Mouse (Mus musculus): ENCODE results near the gene Pik3r5.

The Pik3r5 gene

GRCm38 (mm10) chr11:68431699-68432360, at the start of gene Pik3r5:
Gene Pik3r5, plus strand, starts transcription at chr11:68432121.
- no peak for DNase-seq (ENCODE audit: low read depth, low spot score)

DNA sequence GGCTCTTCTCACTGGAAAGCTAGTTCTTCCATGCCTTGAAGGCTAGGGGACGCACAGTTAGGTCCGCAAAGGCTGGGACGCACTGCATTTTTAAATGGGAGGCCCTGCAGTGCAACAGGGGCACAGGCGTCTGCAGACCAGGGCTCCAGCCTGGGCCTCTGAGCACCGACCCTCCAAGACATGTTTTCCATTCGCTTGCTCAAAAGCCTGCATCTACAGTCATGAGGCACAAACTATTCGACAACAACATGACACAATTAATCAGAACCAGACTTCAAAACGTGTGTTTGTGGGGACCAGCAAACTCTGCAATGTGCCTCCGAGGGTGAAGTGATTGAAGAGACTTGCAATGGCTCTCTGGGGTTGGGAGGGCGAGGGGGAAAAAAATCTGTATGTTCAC, 48.4 kb upstream of the Pik3r5 start:
- no peak for DNase-seq (ENCODE audit: low read depth, low spot score)

DNA sequence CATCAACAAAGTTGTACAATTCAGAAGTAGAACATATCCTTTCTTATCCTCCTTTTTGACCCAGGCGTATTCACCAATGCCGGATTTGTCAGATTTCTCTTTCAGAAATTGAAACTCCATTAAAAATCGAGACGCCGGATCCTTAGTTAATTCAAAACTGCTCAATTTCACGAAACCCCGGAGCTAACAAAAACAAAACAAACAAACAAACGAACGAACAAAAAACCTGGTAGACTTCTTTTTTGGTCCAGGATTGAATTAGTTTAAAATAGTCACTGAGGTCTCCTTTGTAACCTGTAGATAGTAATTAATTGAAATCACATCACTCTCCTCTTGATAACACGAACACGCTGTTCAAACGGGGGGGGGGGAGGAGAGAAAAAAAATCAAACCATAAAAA, 47.8 kb upstream of the Pik3r5 start:
- no peak for DNase-seq (ENCODE audit: low read depth, low spot score)

GRCm38 (mm10) chr11:68384592-68385020, 47.3 kb upstream of the Pik3r5 start:
- no peak for DNase-seq (ENCODE audit: low read depth, low spot score)

DNA sequence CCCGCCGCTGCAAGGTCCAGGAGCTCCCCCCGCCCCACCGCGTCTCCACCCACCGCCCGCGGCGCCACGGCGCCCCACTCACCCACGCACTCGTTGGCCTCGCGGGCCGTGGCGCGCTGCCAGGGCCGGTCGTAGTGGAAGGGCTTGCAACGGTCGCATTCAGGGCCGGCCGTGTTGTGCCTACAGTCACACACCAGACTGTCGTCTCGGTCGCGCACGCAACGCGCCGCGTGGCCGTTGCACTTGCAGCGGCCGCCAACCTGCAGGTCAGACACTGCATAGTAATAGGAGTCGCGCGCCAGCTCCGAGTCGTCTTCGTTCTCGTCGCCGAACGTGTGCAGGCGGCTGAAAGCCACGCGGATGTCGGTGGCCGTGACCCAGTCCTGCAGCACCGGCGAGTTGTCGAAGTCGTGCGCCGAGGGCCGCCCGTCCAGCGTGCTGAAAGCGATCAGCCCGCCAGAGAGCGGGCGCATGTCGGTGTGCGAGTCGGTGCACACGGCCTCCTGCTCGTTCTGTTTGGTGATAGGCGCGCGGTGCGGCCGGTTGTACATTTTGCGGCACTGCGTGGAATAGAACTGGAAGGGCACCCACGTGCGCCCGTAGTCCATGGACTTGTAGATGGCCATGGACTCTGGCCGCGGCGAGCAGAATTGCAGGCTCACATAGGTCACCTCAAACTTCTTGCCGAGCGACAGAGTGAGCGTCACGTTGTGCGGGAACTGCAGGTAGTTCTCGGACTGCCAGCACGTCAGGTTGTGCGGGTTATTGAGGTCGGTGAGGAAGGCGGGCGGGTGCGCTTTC, 46.7 kb upstream of the Pik3r5 start:
- DNase-seq (ENCODE audit: low read depth, low spot score), result no peak

GRCm38 (mm10) chr11:68385921-68386588, 45.9 kb upstream of the Pik3r5 start:
- DNase-seq (ENCODE audit: low read depth, low spot score), result no peak

DNA sequence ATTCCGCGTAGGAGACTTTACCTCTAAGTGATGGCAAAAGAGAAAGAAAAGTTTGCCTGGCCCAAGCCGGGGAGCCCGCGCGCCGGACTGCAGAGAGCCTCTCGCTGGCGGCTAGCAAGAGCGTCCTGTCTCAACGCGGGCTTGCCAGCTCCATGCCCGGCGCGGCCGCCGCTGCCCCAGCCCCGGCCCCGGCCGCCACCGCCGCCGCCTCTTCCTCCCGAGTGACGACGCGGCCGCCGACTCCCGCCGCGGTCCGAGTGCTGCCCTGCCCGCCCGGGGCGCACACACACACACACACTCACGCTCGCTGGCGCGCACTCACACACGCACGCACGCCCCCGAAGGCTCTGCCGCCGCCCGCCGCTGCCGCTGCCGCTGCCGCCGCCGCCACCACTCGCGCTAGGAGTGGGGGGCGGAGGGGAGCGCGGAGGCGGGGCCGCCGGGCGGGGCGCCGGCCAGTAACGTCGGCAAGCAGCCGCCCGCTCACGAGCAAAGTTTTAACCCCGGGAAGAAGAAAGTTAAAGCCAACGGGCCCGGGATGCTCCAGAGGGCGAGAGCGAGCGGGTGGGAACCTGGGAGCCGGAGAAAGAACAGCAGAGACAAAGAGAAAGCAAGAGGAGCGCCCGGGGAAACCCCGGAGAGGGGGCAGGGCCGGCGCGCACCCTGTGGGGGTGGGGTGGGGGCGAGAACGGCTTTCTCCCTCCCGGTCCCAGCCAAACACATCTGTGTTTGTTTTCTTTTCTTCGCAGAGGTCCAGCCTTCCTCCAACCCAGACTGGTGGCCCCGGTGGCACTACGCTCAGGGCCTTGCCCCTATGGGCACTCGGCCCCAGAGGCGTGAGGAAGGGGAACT, 45.1 kb upstream of the Pik3r5 start:
- DNase-seq (ENCODE audit: low read depth, low spot score), result no peak

DNA sequence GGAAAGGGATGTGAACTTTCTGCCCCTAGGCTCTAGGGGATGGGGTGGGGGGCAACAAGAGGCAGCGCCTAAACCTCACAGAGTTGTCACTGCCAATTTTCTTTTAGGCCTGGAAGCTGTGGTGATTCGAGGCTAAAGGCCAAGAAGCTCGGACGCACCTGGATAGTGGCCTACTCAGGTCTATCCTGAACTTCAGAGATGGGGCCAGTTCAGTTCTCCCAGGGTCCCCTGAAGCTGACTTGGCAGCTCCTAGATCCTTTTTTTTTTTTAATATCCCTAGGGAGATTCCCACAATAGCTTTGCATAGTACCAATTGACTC, 44.5 kb upstream of the Pik3r5 start:
- DNase-seq (ENCODE audit: low read depth, low spot score), result no peak

DNA sequence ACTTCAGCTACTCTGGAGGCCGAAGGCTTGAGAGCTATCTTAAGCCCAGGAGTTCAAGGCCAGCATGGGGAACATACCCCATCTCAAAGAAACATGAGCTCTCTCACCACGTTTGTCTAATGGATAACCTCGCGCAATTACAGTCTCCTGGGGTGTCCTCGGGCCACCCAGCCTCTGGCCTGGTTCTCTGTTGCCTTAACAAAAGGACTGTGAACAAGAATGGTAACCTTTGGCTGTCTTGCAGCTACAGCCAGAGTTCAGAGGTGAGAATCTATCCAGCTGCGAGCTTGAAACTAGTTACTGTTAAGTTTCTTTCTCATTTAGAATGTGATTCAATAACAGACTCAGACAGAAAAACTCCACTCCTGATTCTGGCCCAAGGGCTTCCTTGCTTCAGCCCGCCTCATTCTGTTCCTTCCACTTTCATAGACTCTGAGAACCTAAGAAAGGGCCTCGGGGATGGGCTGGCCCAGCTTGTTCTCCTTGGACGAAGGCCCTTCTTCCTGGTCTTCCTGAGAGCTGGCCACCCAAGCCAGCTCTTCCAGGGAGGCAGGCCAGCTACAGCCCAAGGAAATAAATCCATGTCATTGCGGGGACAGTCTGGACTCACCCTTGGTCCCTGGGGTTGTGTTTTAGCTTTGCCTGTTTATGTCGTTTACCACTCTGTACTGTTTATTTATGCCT, 43.8 kb upstream of the Pik3r5 start:
- DNase-seq (ENCODE audit: low read depth, low spot score), result no peak

GRCm38 (mm10) chr11:68388655-68389015, 43.3 kb upstream of the Pik3r5 start:
- DNase-seq (ENCODE audit: low read depth, low spot score), result no peak

- no peak for DNase-seq (ENCODE audit: low read depth, low spot score)
Measured at GRCm38 (mm10) chr11:68389621-68390020, 42.3 kb upstream of the Pik3r5 start.

- no peak for DNase-seq (ENCODE audit: low read depth, low spot score)
Measured at GRCm38 (mm10) chr11:68390381-68391287, 41.3 kb upstream of the Pik3r5 start.

DNA sequence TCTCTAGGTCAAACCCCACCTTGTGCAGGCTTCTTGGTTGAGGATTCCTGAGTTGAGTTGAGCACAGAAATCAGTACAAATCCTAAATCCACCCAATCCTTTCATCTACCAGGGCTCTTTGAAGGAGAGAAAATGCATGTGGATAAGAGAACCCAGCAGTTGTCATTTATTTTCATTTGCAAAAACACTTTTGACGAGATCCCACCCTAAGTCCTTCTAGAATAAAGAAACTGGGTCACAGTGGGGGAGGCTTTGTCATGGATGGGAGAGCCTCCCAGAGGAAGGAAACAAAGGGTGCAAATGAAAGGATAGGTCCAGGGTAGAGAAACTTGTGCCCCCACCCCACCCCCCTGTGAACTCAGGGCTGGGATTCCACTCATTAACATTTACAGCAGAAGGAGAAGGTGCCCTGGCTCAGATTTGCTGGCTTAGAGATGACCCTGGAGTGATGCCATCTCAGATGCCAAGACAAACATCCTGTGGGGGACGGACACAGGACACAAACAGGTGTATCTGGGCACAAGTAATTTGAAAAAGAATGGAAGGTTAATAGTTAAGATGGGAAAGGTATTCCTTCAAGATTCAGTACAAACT, 37.9 kb upstream of the Pik3r5 start:
- DNase-seq (ENCODE audit: low read depth, low spot score), result no peak

DNA sequence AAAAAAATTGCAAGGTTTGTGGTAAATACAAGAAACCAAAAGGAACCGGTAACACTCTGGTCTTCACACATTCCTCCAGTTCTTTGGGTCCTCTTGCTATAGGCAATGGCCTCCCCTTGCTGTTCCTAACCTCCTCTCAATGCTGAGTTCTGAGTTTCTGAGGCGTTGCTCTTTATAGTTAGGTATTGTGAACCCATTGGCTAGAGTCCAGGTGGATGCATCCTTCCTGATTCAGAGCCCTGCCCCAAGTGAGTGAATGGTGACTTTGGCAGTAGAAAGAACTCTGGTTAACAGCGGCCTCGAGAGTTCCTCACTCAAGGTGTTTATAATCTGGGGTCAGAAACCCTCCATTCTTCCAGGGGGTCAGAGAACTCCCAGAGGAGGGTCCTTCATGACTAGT, 37.2 kb upstream of the Pik3r5 start:
- no peak for DNase-seq (ENCODE audit: low read depth, low spot score)

DNA sequence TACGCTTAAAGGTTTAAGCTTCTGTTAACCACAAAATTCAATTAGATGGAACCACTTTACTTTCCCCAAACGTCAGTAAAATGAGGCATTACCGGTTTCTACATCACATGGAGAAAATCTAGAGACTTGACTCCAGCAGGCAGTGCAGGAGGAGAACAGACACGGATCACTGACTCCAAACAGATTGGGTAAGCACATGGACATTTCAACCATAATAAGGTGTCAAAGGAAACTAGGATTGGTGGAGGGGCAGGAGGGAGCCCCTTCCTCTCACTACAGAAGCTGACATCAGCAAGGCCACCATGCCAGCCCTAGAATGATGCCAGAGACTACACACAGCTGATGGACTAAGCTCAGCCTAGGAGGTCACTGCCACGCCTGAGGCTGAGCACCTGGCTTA, 36.4 kb upstream of the Pik3r5 start:
- DNase-seq (ENCODE audit: low read depth, low spot score), result no peak

GRCm38 (mm10) chr11:68398891-68399547, 32.9 kb upstream of the Pik3r5 start:
- no peak for DNase-seq (ENCODE audit: low read depth, low spot score)

DNA sequence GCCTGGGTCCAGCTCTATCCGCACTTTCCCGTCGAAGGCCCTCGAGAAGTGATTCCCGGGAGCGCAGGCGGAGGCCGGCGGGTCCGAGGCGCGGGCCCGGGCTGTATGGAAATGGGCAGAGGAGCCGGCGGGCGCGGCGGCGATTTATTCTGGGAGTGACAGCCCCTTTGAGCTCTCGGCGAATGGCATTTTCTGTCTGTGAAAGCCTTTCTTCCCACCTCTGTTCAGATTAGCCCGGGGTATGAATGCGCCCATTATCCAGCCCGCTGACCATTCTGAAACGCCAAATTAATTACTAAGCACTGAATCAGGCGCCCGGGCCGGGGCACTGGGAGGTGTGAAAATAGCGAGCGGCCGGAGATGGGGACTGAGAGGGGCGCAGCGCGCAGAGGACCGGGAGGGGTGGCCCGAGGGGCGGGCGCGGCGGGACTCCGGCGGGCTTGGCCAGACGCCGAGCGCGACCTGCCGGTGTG, 32.3 kb upstream of the Pik3r5 start:
- peak; percentile 51 for DNase-seq (ENCODE audit: low read depth, low spot score)

GRCm38 (mm10) chr11:68400021-68400671, 31.8 kb upstream of the Pik3r5 start:
- no peak for DNase-seq (ENCODE audit: low read depth, low spot score)

- DNase-seq (ENCODE audit: low read depth, low spot score), result no peak
Measured at GRCm38 (mm10) chr11:68400727-68401219, 31.1 kb upstream of the Pik3r5 start, which contains the start of gene Ntn1. Gene Ntn1, minus strand, starts transcription at chr11:68400823.

All from brain, embryonic 18.5 days (tissue).